16 mouse cellular contexts compared by ENCODE assay signal in the genomic region with DNA sequence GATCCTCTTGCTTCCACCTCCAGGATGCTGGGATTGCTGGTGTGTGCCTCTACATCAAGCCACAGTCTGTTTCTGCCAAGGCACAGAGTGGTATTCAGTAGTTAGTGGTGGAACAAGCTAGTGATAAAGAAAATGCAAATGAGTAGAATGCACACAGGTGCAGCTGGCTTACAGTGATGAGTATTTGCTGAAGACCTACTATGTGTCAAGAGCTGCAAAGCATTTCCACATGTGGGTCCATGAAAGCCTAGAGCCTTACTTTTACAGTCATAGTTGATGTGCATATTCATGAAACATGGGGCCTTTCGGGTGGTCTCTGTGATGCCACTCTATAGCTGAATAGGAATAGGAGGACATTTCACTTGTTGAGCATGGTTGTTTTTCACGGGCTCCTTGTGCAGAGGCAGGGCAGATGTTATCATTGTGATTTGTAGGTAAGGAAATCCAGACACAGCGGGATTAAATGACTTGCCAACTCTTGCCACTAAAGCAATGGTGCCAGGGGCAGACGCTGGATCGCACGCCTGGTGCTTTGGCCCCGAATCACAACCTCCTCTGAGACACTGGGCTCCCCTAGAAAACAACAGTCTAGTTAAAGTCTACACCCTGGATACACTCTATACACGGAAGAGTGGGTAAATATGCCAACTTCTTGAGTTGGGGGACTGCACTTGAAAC. TPM values are rescaled to one million over a fixed set of nuclear protein-coding genes. Genes with fewer than 3 reads are reported as not detected.
DNase-seq lines count a peak whose midpoint lies in the region; ATAC-seq lines count a peak whose summit lies in the region.
"Had no signal": no experiment of that assay in that cellular context is flagged by ENCODE, and none has a peak within 500 bp of the region (broad histone marks: within the 10 kb centered on the region; RNA-seq: fewer than 3 reads in every experiment).

No protein-coding gene starts in this region.

- H3K4me3 ChIP-seq in forebrain, embryonic 12.5 days (replicated peaks), result no peak overlapping the region
- H3K4me3 ChIP-seq in forebrain, embryonic 16.5 days (replicated peaks; ENCODE audit: low read length), result no peak overlapping the region
- no peak overlapping the region for H3K4me3 ChIP-seq in neural tube, embryonic 11.5 days (ENCODE audit: low read depth, low read length)
- no peak overlapping the region; the same call in 1 of the 2 replicates for H3K4me3 ChIP-seq in midbrain, embryonic 14.5 days (replicated peaks; ENCODE audit: low read depth, low read length)
- H3K4me3 ChIP-seq: embryonic facial prominence, embryonic 15.5 days; heart, embryonic 10.5 days; limb, embryonic 13.5 days had no signal

- no peaks in the 10 kb centered on the region for H3K27me3 ChIP-seq in forebrain, embryonic 12.5 days
- no peaks in the 10 kb centered on the region for H3K27me3 ChIP-seq in forebrain, embryonic 16.5 days (replicated peaks; ENCODE audit: control insufficient read depth, insufficient read depth, low read length)
- no peaks in the 10 kb centered on the region for H3K27me3 ChIP-seq in neural tube, embryonic 11.5 days (ENCODE audit: control insufficient read depth, insufficient read depth, low read length)
- no peaks in the 10 kb centered on the region for H3K27me3 ChIP-seq in midbrain, embryonic 14.5 days (ENCODE audit: control insufficient read depth, insufficient read depth, low read length)
- H3K27me3 ChIP-seq: embryonic facial prominence, embryonic 15.5 days; limb, embryonic 13.5 days had no signal

- H3K4me1 ChIP-seq in forebrain, embryonic 12.5 days, result peaks cover 34% of the 10 kb centered on the region
- peaks cover 25% of the 10 kb centered on the region for H3K4me1 ChIP-seq in forebrain, embryonic 16.5 days (replicated peaks; ENCODE audit: control insufficient read depth, insufficient read depth, low read length)
- peaks cover 16% of the 10 kb centered on the region for H3K4me1 ChIP-seq in neural tube, embryonic 11.5 days (ENCODE audit: control insufficient read depth, insufficient read depth, low read length)
- H3K4me1 ChIP-seq in midbrain, embryonic 14.5 days (ENCODE audit: control insufficient read depth, insufficient read depth, low read length), result peaks cover 32% of the 10 kb centered on the region

- no peaks in the 10 kb centered on the region for H3K9me3 ChIP-seq in forebrain, embryonic 12.5 days
- H3K9me3 ChIP-seq in forebrain, embryonic 16.5 days (ENCODE audit: control insufficient read depth, low read length), result no peaks in the 10 kb centered on the region
- H3K9me3 ChIP-seq in neural tube, embryonic 11.5 days (ENCODE audit: control insufficient read depth, low read length), result no peaks in the 10 kb centered on the region
- H3K9me3 ChIP-seq in midbrain, embryonic 14.5 days (ENCODE audit: control insufficient read depth, low read length), result no peaks in the 10 kb centered on the region
- H3K9me3 ChIP-seq: embryonic facial prominence, embryonic 15.5 days; heart, embryonic 10.5 days; limb, embryonic 13.5 days had no signal

- H3K9ac ChIP-seq in forebrain, embryonic 12.5 days, result no peak overlapping the region
- no peak overlapping the region for H3K9ac ChIP-seq in forebrain, embryonic 16.5 days (replicated peaks; ENCODE audit: low read depth, low read length)
- H3K9ac ChIP-seq in neural tube, embryonic 11.5 days (ENCODE audit: low read length), result no peak overlapping the region
- no peak overlapping the region for H3K9ac ChIP-seq in midbrain, embryonic 14.5 days (replicated peaks; ENCODE audit: low read length)
- H3K9ac ChIP-seq: embryonic facial prominence, embryonic 15.5 days; limb, embryonic 13.5 days had no signal

- 0 out of 2 replicates have a peak, but pooled peaks cover 3% of the 10 kb centered on the region for H3K36me3 ChIP-seq in forebrain, embryonic 12.5 days (replicated peaks)
- no peaks in the 10 kb centered on the region; the same call in 1 of the 2 replicates for H3K36me3 ChIP-seq in forebrain, embryonic 16.5 days (ENCODE audit: control insufficient read depth, insufficient read depth)
- no peaks in the 10 kb centered on the region for H3K36me3 ChIP-seq in neural tube, embryonic 11.5 days (ENCODE audit: control insufficient read depth, insufficient read depth, low read length)
- H3K36me3 ChIP-seq in midbrain, embryonic 14.5 days (ENCODE audit: control insufficient read depth, insufficient read depth, low read length), result no peaks in the 10 kb centered on the region
- H3K36me3 ChIP-seq: embryonic facial prominence, embryonic 15.5 days; heart, embryonic 10.5 days; limb, embryonic 13.5 days had no signal

- intact Hi-C loops in left cerebral cortex, postnatal 25 days (cut with DNase I), result loop anchor here (5.0 kb wide), 2 partner anchors 57 to 182 kb away; no protein-coding TSS in a partner anchor

- no peak overlapping the region for H3K27ac ChIP-seq in forebrain, embryonic 12.5 days
- no peak overlapping the region for H3K27ac ChIP-seq in forebrain, embryonic 16.5 days (ENCODE audit: low read length)
- H3K27ac ChIP-seq in neural tube, embryonic 11.5 days (ENCODE audit: low read depth, low read length), result no peak overlapping the region
- no peak overlapping the region for H3K27ac ChIP-seq in midbrain, embryonic 14.5 days (replicated peaks; ENCODE audit: low read depth, low read length)
- H3K27ac ChIP-seq: embryonic facial prominence, embryonic 15.5 days; heart, embryonic 10.5 days; limb, embryonic 13.5 days had no signal

- DNase-seq in neural tube, embryonic 11.5 days (ENCODE audit: low spot score), result no peak
- DNase-seq in neural tube, embryonic 10.5 days (ENCODE audit: extremely low spot score, low spot score), result no peak
- DNase-seq in midbrain, embryonic 14.5 days, result no peak
- no peak for DNase-seq in gastrocnemius, adult 18-20 months (ENCODE audit: low spot score)
- no peak for DNase-seq in left cerebral cortex, postnatal 25 days (ENCODE audit: low spot score in 2 of 2)
- DNase-seq: cerebellum, adult 18-20 months; kidney, postnatal 25 days; layer of hippocampus, postnatal 36 days; lung, postnatal 14 days had no signal

- WGBS in forebrain, embryonic 12.5 days, result 88% methylated on average over 8 of the region's 8 CpGs
- 67% methylated on average over 8 of the region's 8 CpGs for WGBS in forebrain, embryonic 16.5 days
- WGBS in neural tube, embryonic 11.5 days, result 81% methylated on average over 8 of the region's 8 CpGs
- 86% methylated on average over 8 of the region's 8 CpGs for WGBS in midbrain, embryonic 14.5 days

- ATAC-seq in forebrain, embryonic 12.5 days (ENCODE audit: low FRiP score), result no peak
- ATAC-seq in forebrain, embryonic 16.5 days, result no peak
- no peak for ATAC-seq in neural tube, embryonic 11.5 days (ENCODE audit: insufficient read depth, low FRiP score, low TSS enrichment)
- no peak for ATAC-seq in midbrain, embryonic 14.5 days (ENCODE audit: low FRiP score, low TSS enrichment)
- no peak for ATAC-seq in monocyte, adult 5-6 weeks (replicated peaks; ENCODE audit: insufficient number of reproducible peaks, low FRiP score, low TSS enrichment, poor library complexity, severe bottlenecking)
- ATAC-seq: intestine, postnatal 0 days had no signal

- H3K4me2 ChIP-seq in forebrain, embryonic 12.5 days, result peak overlapping the region; percentile 79
- no peak overlapping the region; the same call in 1 of the 2 replicates for H3K4me2 ChIP-seq in forebrain, embryonic 16.5 days (ENCODE audit: low read length)
- H3K4me2 ChIP-seq in neural tube, embryonic 11.5 days (ENCODE audit: low read depth), result 0 out of 2 replicates have a peak overlapping the region, but pooled peaks have one; percentile 9
- H3K4me2 ChIP-seq in midbrain, embryonic 14.5 days (ENCODE audit: low read length), result peak overlapping the region; percentile 86
- H3K4me2 ChIP-seq: embryonic facial prominence, embryonic 15.5 days; limb, embryonic 13.5 days had no signal

RNA-seq across cellular contexts. Expression of a gene that starts 3.8 kb away (rescaled TPM):
- 78.6 and 83.5 TPM in 2 replicates for polyA plus RNA-seq in forebrain, embryonic 12.5 days (2016; fragmentation: Nextera tagmentation; extraction: Ambion mirVana)
- polyA plus RNA-seq in forebrain, embryonic 16.5 days (2015; fragmentation: Nextera tagmentation; extraction: Ambion mirVana), result 74.6 and 77.0 TPM in 2 replicates
- polyA plus RNA-seq in neural tube, embryonic 11.5 days (2014; fragmentation: Nextera tagmentation; extraction: Ambion mirVana), result 36.8 and 38.6 TPM in 2 replicates
- 52.1 and 60.0 TPM in 2 replicates for polyA plus RNA-seq in midbrain, embryonic 14.5 days (2014; fragmentation: Nextera tagmentation; extraction: Ambion mirVana)
- 0.32 to 1.9 TPM in 2 of 3 replicates, not detected in the other for total RNA-seq in monocyte, adult 5-6 weeks (2017)
- total RNA-seq in gastrocnemius, adult 18-20 months (2021), result 1 to 10 TPM; 2.8 TPM
- total RNA-seq in left cerebral cortex, postnatal 25 days (2021), result 10 to 100 TPM; 49.5 to 54.8 TPM
